Mouse (Mus musculus) adrenal gland, postnatal 25 days (tissue): ENCODE measurements around the gene Hp1bp3. TPM values are rescaled to one million over a fixed set of nuclear protein-coding genes. Genes with fewer than 3 reads are reported as not detected.

Experiments
- total RNA-seq: library from RNA; stranded (reverse); gene quantifications from 2 replicates; pipeline ENCODE4 v1.2.3, GENCODE M21; 2021

The Hp1bp3 gene
- total RNA-seq, 1 experiment from 2014 or later, result 265 TPM

Other genes starting within 250 kb of the Hp1bp3 start
- gene Eif4g3, start 223.3 kb upstream of the Hp1bp3 start, total RNA-seq, result 153 and 166 TPM in 2 replicates
- 2.1 and 2.3 TPM in 2 replicates for gene Sh2d5, start 34.1 kb downstream of the Hp1bp3 start, total RNA-seq
- gene Kif17, start 34.1 kb downstream of the Hp1bp3 start, total RNA-seq, result 2.4 and 4.3 TPM in 2 replicates
- 105 and 106 TPM in 2 replicates for gene Ddost, start 88.4 kb downstream of the Hp1bp3 start, total RNA-seq
- gene Pink1, start 110.0 kb downstream of the Hp1bp3 start, total RNA-seq, result 161 and 201 TPM in 2 replicates
- 13.8 and 20.3 TPM in 2 replicates for gene Cda, start 151.7 kb downstream of the Hp1bp3 start, total RNA-seq
- gene Fam43b, start 180.2 kb downstream of the Hp1bp3 start, total RNA-seq, result 2.9 and 3.1 TPM in 2 replicates
- gene Mul1, start 218.4 kb downstream of the Hp1bp3 start, total RNA-seq, result 26.7 and 50.4 TPM in 2 replicates
- 24.8 and 26.3 TPM in 2 replicates for gene Camk2n1, start 238.0 kb downstream of the Hp1bp3 start, total RNA-seq